Mouse (Mus musculus): Measurements from ENCODE around the gene Plxna2.

- TF ChIP-seq CTCF (IDR thresholded peaks at IDR 0.05; ENCODE audit: low read depth) (no peak), EP300 (IDR thresholded peaks at IDR 0.05; ENCODE audit: low read depth) (no peak)
Observed at GRCm38 (mm10) chr1:194593155-194593554, 24.9 kb upstream of the Plxna2 start.
